ENCODE assay signal across 8 mouse cellular contexts in genomic region chr13:55322130-55322825, GRCm38 (mm10). TPM values are rescaled to one million over a fixed set of nuclear protein-coding genes. Genes with fewer than 3 reads are reported as not detected.
DNase-seq lines count a peak whose midpoint lies in the region; ATAC-seq lines count a peak whose summit lies in the region.

No protein-coding gene starts in this region.

- peak overlapping the region; percentile 95 for H3K27ac ChIP-seq in hindbrain, embryonic 10.5 days
- peak overlapping the region; percentile 81 for H3K27ac ChIP-seq in limb, embryonic 13.5 days
- H3K27ac ChIP-seq in midbrain, embryonic 13.5 days, result peak overlapping the region; percentile 82

- 2% methylated on average over 31 of the region's 31 CpGs for WGBS in hindbrain, embryonic 10.5 days
- WGBS in limb, embryonic 13.5 days, result under 1% methylated on average over 31 of the region's 31 CpGs
- WGBS in midbrain, embryonic 13.5 days, result 3% methylated on average over 31 of the region's 31 CpGs

- no peak for ATAC-seq in limb, embryonic 13.5 days (ENCODE audit: low FRiP score, low read depth)
- no peak for ATAC-seq in midbrain, embryonic 13.5 days

- peak overlapping the region; percentile 88 for H3K4me2 ChIP-seq in limb, embryonic 13.5 days (replicated peaks)
- peak overlapping the region; percentile 93 for H3K4me2 ChIP-seq in midbrain, embryonic 13.5 days (replicated peaks)

- peak; percentile 40 to 80 for DNase-seq in adrenal gland, adult (ENCODE audit: inconsistent age in 2 of 2, low spot score in 1 of 2)
- DNase-seq in adrenal gland, postnatal 4 days (ENCODE audit: low spot score in 2 of 2), result no peak
- DNase-seq in NIH3T3 (ENCODE audit: low read depth), result peak; percentile 73
- peak; percentile 49 for DNase-seq in embryo, embryonic 9.5 days (ENCODE audit: extremely low spot score)
- peak; percentile 35 for DNase-seq in hindbrain, embryonic 10.5 days (ENCODE audit: low spot score)
- DNase-seq in thymus, postnatal 25 days, result peak; percentile 42

- H3K27me3 ChIP-seq in hindbrain, embryonic 10.5 days (ENCODE audit: insufficient read depth, poor library complexity, severe bottlenecking), result no peaks in the 10 kb centered on the region
- H3K27me3 ChIP-seq in limb, embryonic 13.5 days, result no peaks in the 10 kb centered on the region
- H3K27me3 ChIP-seq in midbrain, embryonic 13.5 days, result no peaks in the 10 kb centered on the region

- no peaks in the 10 kb centered on the region for H3K9me3 ChIP-seq in hindbrain, embryonic 10.5 days
- H3K9me3 ChIP-seq in limb, embryonic 13.5 days, result no peaks in the 10 kb centered on the region
- no peaks in the 10 kb centered on the region for H3K9me3 ChIP-seq in midbrain, embryonic 13.5 days

- peaks cover 41% of the 10 kb centered on the region for H3K4me1 ChIP-seq in hindbrain, embryonic 10.5 days (replicated peaks)
- peaks cover 36% of the 10 kb centered on the region for H3K4me1 ChIP-seq in limb, embryonic 13.5 days
- H3K4me1 ChIP-seq in midbrain, embryonic 13.5 days (replicated peaks), result peaks cover 37% of the 10 kb centered on the region

- H3K9ac ChIP-seq in limb, embryonic 13.5 days, result peak overlapping the region; percentile 97
- peak overlapping the region; percentile 95 for H3K9ac ChIP-seq in midbrain, embryonic 13.5 days (replicated peaks)

- peaks cover 79% of the 10 kb centered on the region for H3K36me3 ChIP-seq in hindbrain, embryonic 10.5 days
- peaks cover 73% of the 10 kb centered on the region for H3K36me3 ChIP-seq in limb, embryonic 13.5 days
- peaks cover 59% of the 10 kb centered on the region for H3K36me3 ChIP-seq in midbrain, embryonic 13.5 days

- H3K4me3 ChIP-seq in hindbrain, embryonic 10.5 days, result peak overlapping the region; percentile 87
- H3K4me3 ChIP-seq in limb, embryonic 13.5 days, result peak overlapping the region; percentile 96
- peak overlapping the region; percentile 95 for H3K4me3 ChIP-seq in midbrain, embryonic 13.5 days (replicated peaks)

RNA-seq across cellular contexts. Expression of gene Rab24, which starts 0.5 kb away (rescaled TPM):
- 10 to 100 TPM; 79.8 to 86.9 TPM for total RNA-seq in adrenal gland, postnatal 4 days (2021)
- polyA plus RNA-seq in hindbrain, embryonic 10.5 days (2016; fragmentation: Nextera tagmentation; extraction: Ambion mirVana), result 80.9 and 83.7 TPM in 2 replicates
- 104 and 109 TPM in 2 replicates for polyA plus RNA-seq in limb, embryonic 13.5 days (2015; fragmentation: Nextera tagmentation; extraction: Ambion mirVana)
- polyA plus RNA-seq in midbrain, embryonic 13.5 days (2015; fragmentation: Nextera tagmentation; extraction: Ambion mirVana), result 99.5 and 108 TPM in 2 replicates

RNA-seq across cellular contexts. Expression of gene Prelid1, which starts 2.0 kb away (rescaled TPM):
- 100 to 1,000 TPM; 190 to 193 TPM for total RNA-seq in adrenal gland, postnatal 4 days (2021)
- 510 and 522 TPM in 2 replicates for polyA plus RNA-seq in hindbrain, embryonic 10.5 days (2016; fragmentation: Nextera tagmentation; extraction: Ambion mirVana)
- polyA plus RNA-seq in limb, embryonic 13.5 days (2015; fragmentation: Nextera tagmentation; extraction: Ambion mirVana), result 371 and 378 TPM in 2 replicates
- 308 and 310 TPM in 2 replicates for polyA plus RNA-seq in midbrain, embryonic 13.5 days (2015; fragmentation: Nextera tagmentation; extraction: Ambion mirVana)

RNA-seq across cellular contexts. Expression of gene Mxd3, which starts 7.3 kb away (rescaled TPM):
- total RNA-seq in adrenal gland, postnatal 4 days (2021), result 10 to 100 TPM; 16.2 to 18.0 TPM
- polyA plus RNA-seq in hindbrain, embryonic 10.5 days (2016; fragmentation: Nextera tagmentation; extraction: Ambion mirVana), result 25.2 and 33.7 TPM in 2 replicates
- 40.9 and 41.0 TPM in 2 replicates for polyA plus RNA-seq in limb, embryonic 13.5 days (2015; fragmentation: Nextera tagmentation; extraction: Ambion mirVana)
- polyA plus RNA-seq in midbrain, embryonic 13.5 days (2015; fragmentation: Nextera tagmentation; extraction: Ambion mirVana), result 18.4 and 19.9 TPM in 2 replicates

RNA-seq across cellular contexts. Expression of gene Lman2, which starts 40.3 kb away (rescaled TPM):
- 100 to 1,000 TPM; 105 to 114 TPM for total RNA-seq in adrenal gland, postnatal 4 days (2021)
- 95.2 and 107 TPM in 2 replicates for polyA plus RNA-seq in hindbrain, embryonic 10.5 days (2016; fragmentation: Nextera tagmentation; extraction: Ambion mirVana)
- 93.9 and 94.0 TPM in 2 replicates for polyA plus RNA-seq in limb, embryonic 13.5 days (2015; fragmentation: Nextera tagmentation; extraction: Ambion mirVana)
- 61.6 and 62.6 TPM in 2 replicates for polyA plus RNA-seq in midbrain, embryonic 13.5 days (2015; fragmentation: Nextera tagmentation; extraction: Ambion mirVana)

RNA-seq across cellular contexts. Expression of gene Rgs14, which starts 47.3 kb away (rescaled TPM):
- 1 to 10 TPM; 1.0 to 1.1 TPM for total RNA-seq in adrenal gland, postnatal 4 days (2021)
- 0.44 and 0.68 TPM in 2 replicates for polyA plus RNA-seq in hindbrain, embryonic 10.5 days (2016; fragmentation: Nextera tagmentation; extraction: Ambion mirVana)
- 1.3 and 1.5 TPM in 2 replicates for polyA plus RNA-seq in limb, embryonic 13.5 days (2015; fragmentation: Nextera tagmentation; extraction: Ambion mirVana)
- polyA plus RNA-seq in midbrain, embryonic 13.5 days (2015; fragmentation: Nextera tagmentation; extraction: Ambion mirVana), result 0.14 and 0.39 TPM in 2 replicates

Comparison
In these comparisons a context has a peak if more than half of its experiments do, and no peak if none do; other contexts are left out.
1. DNase-seq: peak in adrenal gland, adult (2 of 2), NIH3T3 (single experiment), embryo, embryonic 9.5 days (single experiment), hindbrain, embryonic 10.5 days (single experiment) and thymus, postnatal 25 days (single experiment); none in adrenal gland, postnatal 4 days (0 of 2).
2. Peak in every context shown above with its lines, with median percentiles within 50 percentile points of each other: H3K27ac ChIP-seq and H3K4me3 ChIP-seq.